Mouse (Mus musculus) lung, embryonic 14.5 days (tissue): ENCODE data around the gene Tut1. TPM values are rescaled to one million over a fixed set of nuclear protein-coding genes. Genes with fewer than 3 reads are reported as not detected.

Experiments
- ATAC-seq: fragments of 200-750 bp; cut with Nextera tagmentation; 2 replicates; pipeline ENCODE4 v1.8.0; 2017; ENCODE audit warnings: mild to moderate bottlenecking, moderate TSS enrichment, moderate library complexity; ENCODE audit not compliant: insufficient read depth
- DNase-seq: peaks from one replicate; pipeline ENCODE4 v3.0.0-alpha.2; 2015
- H3K27ac ChIP-seq: fragments of 300-500 bp; sonication (generic); 2 replicates; pipeline ENCODE4 v1.5.1; 2014; ENCODE audit warnings: low read depth, mild to moderate bottlenecking, moderate library complexity
- H3K27me3 ChIP-seq: fragments of 300-500 bp; sonication (generic); 2 replicates; pipeline ENCODE4 v1.6.1; 2014; ENCODE audit warnings: low read length, control low read depth; ENCODE audit not compliant: insufficient read depth
- H3K36me3 ChIP-seq: fragments of 300-500 bp; sonication (generic); 2 replicates; pipeline ENCODE4 v1.6.1; 2014; ENCODE audit warnings: control low read depth; ENCODE audit not compliant: insufficient read depth
- H3K4me1 ChIP-seq: fragments of 300-500 bp; sonication (generic); 2 replicates; pipeline ENCODE4 v1.6.1; 2014; ENCODE audit warnings: antibody characterized with exemption, control low read depth; ENCODE audit not compliant: insufficient read depth
- H3K4me2 ChIP-seq: fragments of 300-500 bp; sonication (generic); 2 replicates; pipeline ENCODE4 v1.6.1; 2014; ENCODE audit warnings: mild to moderate bottlenecking
- H3K4me3 ChIP-seq: fragments of 300-500 bp; sonication (generic); 2 replicates; pipeline ENCODE4 v1.5.1; 2014; ENCODE audit warnings: low read depth, low read length
- H3K9ac ChIP-seq: fragments of 300-500 bp; sonication (generic); 2 replicates; pipeline ENCODE4 v1.6.1; 2014
- H3K9me3 ChIP-seq: fragments of 300-500 bp; sonication (generic); 2 replicates; pipeline ENCODE4 v1.6.1; 2016; ENCODE audit warnings: low read depth, low read length, control low read depth
- CTCF ChIP-seq: IDR thresholded peaks from 2 replicates; pipeline ENCODE4 v1.5.1; 2016; ENCODE audit warnings: antibody characterized with exemption, low read depth
- WGBS: fragments of 180-500 bp; shearing (Covaris S2); extraction: QIAGEN DNeasy Blood & Tissue Kit; methylation state at CpG from one replicate; pipeline ENCODE4 v1.1.7; 2014; 5-methylcytosine and 5-hydroxymethylcytosine counted together
- polyA plus RNA-seq: library from polyadenylated mRNA; unstranded; fragments of >200 nt; fragmentation: Nextera tagmentation; extraction: Ambion mirVana; gene quantifications from 2 replicates; pipeline ENCODE4 v1.2.1, GENCODE M21; 2014

Tut1 gene
- polyA plus RNA-seq, 1 experiment from 2014 or later: 28.4 TPM

- peak overlapping the region; percentile 99 for H3K9ac ChIP-seq
- H3K9me3 ChIP-seq: no peaks in the 10 kb centered on the region
- H3K4me2 ChIP-seq: peak overlapping the region; percentile 82
- DNase-seq (peak; percentile 15), ATAC-seq (no peak)
- no peak for TF ChIP-seq CTCF
- peaks cover 65% of the 10 kb centered on the region for H3K36me3 ChIP-seq
- no peaks in the 10 kb centered on the region for H3K27me3 ChIP-seq
- H3K4me1 ChIP-seq: peaks cover 15% of the 10 kb centered on the region
- H3K27ac ChIP-seq: peak overlapping the region; percentile 99; the same call in 1 of the 2 replicates
- H3K4me3 ChIP-seq: peak overlapping the region; percentile 96
- WGBS: 49% methylated on average over 2 of the region's 2 CpGs
Observed at GRCm38 (mm10) chr19:8943047-8943446, 10.6 kb upstream of the Tut1 start.

- Histone ChIP-seq H3K4me1 (peaks cover 15% of the 10 kb centered on the region), H3K4me3 (peak overlapping the region; percentile 96), H3K27ac (0 out of 2 replicates have a peak overlapping the region, but pooled peaks have one; percentile 19), H3K36me3 (peaks cover 65% of the 10 kb centered on the region), H3K4me2 (peak overlapping the region; percentile 82), H3K9ac (peak overlapping the region; percentile 99), H3K27me3 (no peaks in the 10 kb centered on the region), H3K9me3 (no peaks in the 10 kb centered on the region)
- peak; percentile 22 for DNase-seq
- no peak for ATAC-seq
- WGBS: 24% methylated on average over 5 of the region's 5 CpGs
- no peak for TF ChIP-seq CTCF
Observed at GRCm38 (mm10) chr19:8944062-8944461, 9.6 kb upstream of the Tut1 start.

- H3K27ac ChIP-seq: no peak overlapping the region
- H3K36me3 ChIP-seq: peaks cover 62% of the 10 kb centered on the region
- peak overlapping the region; percentile 82 for H3K4me2 ChIP-seq
- no peak for TF ChIP-seq CTCF
- peak overlapping the region; percentile 37 for H3K9ac ChIP-seq
- WGBS: 23% methylated on average over 5 of the region's 5 CpGs
- H3K4me1 ChIP-seq: peaks cover 15% of the 10 kb centered on the region
- H3K4me3 ChIP-seq: peak overlapping the region; percentile 26
- H3K9me3 ChIP-seq: no peaks in the 10 kb centered on the region
- DNase-seq (peak; percentile 93), ATAC-seq (no peak)
- no peaks in the 10 kb centered on the region for H3K27me3 ChIP-seq
Observed at GRCm38 (mm10) chr19:8944750-8945149, 8.9 kb upstream of the Tut1 start.

- no peak for TF ChIP-seq CTCF
- Histone ChIP-seq H3K4me2 (peak overlapping the region; percentile 82), H3K4me3 (peak overlapping the region; percentile 26), H3K9me3 (no peaks in the 10 kb centered on the region), H3K36me3 (peaks cover 66% of the 10 kb centered on the region), H3K9ac (peak overlapping the region; percentile 37; the same call in 1 of the 2 replicates), H3K4me1 (peaks cover 15% of the 10 kb centered on the region), H3K27me3 (no peaks in the 10 kb centered on the region), H3K27ac (no peak overlapping the region)
- 71% methylated on average over 6 of the region's 6 CpGs for WGBS
- DNase-seq: no peak
- ATAC-seq: no peak
Observed at GRCm38 (mm10) chr19:8945251-8945650, 8.4 kb upstream of the Tut1 start.

- no peak for TF ChIP-seq CTCF
- peaks cover 15% of the 10 kb centered on the region for H3K4me1 ChIP-seq
- no peak overlapping the region for H3K4me3 ChIP-seq
- 83% methylated on average over 7 of the region's 7 CpGs for WGBS
- H3K4me2 ChIP-seq: no peak overlapping the region
- ATAC-seq (no peak), DNase-seq (no peak)
- H3K27ac ChIP-seq: no peak overlapping the region
- no peak overlapping the region for H3K9ac ChIP-seq
- peaks cover 83% of the 10 kb centered on the region for H3K36me3 ChIP-seq
- H3K9me3 ChIP-seq: no peaks in the 10 kb centered on the region
- no peaks in the 10 kb centered on the region for H3K27me3 ChIP-seq
Observed at GRCm38 (mm10) chr19:8946929-8947328, 6.7 kb upstream of the Tut1 start.

- peaks cover 78% of the 10 kb centered on the region for H3K36me3 ChIP-seq
Observed at GRCm38 (mm10) chr19:8950190-8950589, 3.5 kb upstream of the Tut1 start.

GRCm38 (mm10) chr19:8952241-8952640 is 1.4 kb upstream of the Tut1 start:
- 89% methylated on average over 9 of the region's 9 CpGs for WGBS
- H3K4me1 ChIP-seq: no peaks in the 10 kb centered on the region
- no peaks in the 10 kb centered on the region for H3K9me3 ChIP-seq
- DNase-seq (no peak), ATAC-seq (no peak)
- H3K9ac ChIP-seq: no peak overlapping the region
- H3K27ac ChIP-seq: no peak overlapping the region
- peaks cover 75% of the 10 kb centered on the region for H3K36me3 ChIP-seq
- H3K27me3 ChIP-seq: no peaks in the 10 kb centered on the region
- no peak overlapping the region for H3K4me3 ChIP-seq
- H3K4me2 ChIP-seq: no peak overlapping the region
- TF ChIP-seq CTCF: no peak

More at GRCm38 (mm10) chr19:8950190-8950589, 3.5 kb upstream of the Tut1 start:
- Histone ChIP-seq H3K4me3 (no peak overlapping the region), H3K9me3 (no peaks in the 10 kb centered on the region), H3K27me3 (no peaks in the 10 kb centered on the region), H3K4me1 (no peaks in the 10 kb centered on the region), H3K4me2 (no peak overlapping the region), H3K27ac (no peak overlapping the region), H3K9ac (no peak overlapping the region)
- TF ChIP-seq CTCF: no peak
- no peak for ATAC-seq
- 91% methylated on average over 5 of the region's 5 CpGs for WGBS
- no peak for DNase-seq
